Mouse (Mus musculus) thymus, adult 2 months (tissue): ENCODE measurements around the gene Syne1.

ENCODE experiments used
- CTCF ChIP-seq: fragments of 200-500 bp; IDR thresholded peaks from 2 replicates; pipeline ENCODE4 v1.5.1; 2012; ENCODE audit warnings: mild to moderate bottlenecking, control low read depth, low read length, moderate library complexity, borderline replicate concordance; ENCODE audit not compliant: control insufficient read depth, poor library complexity, insufficient read depth; ENCODE audit errors: extremely low read depth
- POLR2A ChIP-seq: fragments of 200-500 bp; IDR thresholded peaks from 2 replicates; pipeline ENCODE4 v1.6.1; 2012; ENCODE audit warnings: mild to moderate bottlenecking, low read length, control low read depth, moderate library complexity; ENCODE audit not compliant: control insufficient read depth, poor library complexity, insufficient read depth; ENCODE audit errors: extremely low read depth

DNA sequence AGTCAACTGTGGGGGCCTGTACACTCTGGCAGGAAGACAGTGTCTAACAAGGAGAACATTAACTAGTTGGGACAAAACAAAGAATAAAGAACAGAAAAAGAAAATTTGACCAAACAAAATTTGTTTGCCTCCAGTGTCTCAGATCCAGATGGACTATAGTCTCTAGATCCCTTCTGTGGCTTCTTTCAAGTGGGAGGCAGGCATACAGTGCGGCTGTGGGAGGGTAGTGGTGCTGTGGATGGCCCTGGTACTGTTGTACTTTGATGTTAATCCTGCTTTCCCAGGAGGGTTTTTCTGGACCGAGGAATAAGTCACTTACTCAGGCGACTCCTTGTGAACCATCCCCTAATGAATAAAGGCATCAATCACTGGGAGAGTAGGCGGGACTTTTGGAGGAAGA lies 314.4 kb downstream of the Syne1 start:
- TF ChIP-seq CTCF (no peak), POLR2A (no peak)
